Mouse (Mus musculus): ENCODE data around the gene Iqcc. TPM values are rescaled to one million over a fixed set of nuclear protein-coding genes. Genes with fewer than 3 reads are reported as not detected.

Gene Iqcc
- total RNA-seq, 1 experiment from 2014 or later, result 20.9 TPM

Other genes with a start within 250 kb of the Iqcc start
- gene Zbtb8a, start 241.0 kb downstream of the Iqcc start, total RNA-seq (2017), result 1.7 to 7.3 TPM (median 4.5 TPM) in 3 replicates
- gene Zbtb8b, start 178.2 kb downstream of the Iqcc start, total RNA-seq (2017), result not detected in 3 replicates
- gene Bsdc1, start 157.5 kb downstream of the Iqcc start, total RNA-seq (2017), result 52.2 to 66.3 TPM (median 52.5 TPM) in 3 replicates
- not detected in 3 replicates for gene Tssk3, start 128.1 kb downstream of the Iqcc start, total RNA-seq (2017)
- not detected in 3 replicates for gene Fam229a, start 127.9 kb downstream of the Iqcc start, total RNA-seq (2017)
- gene Marcksl1, start 105.5 kb downstream of the Iqcc start, total RNA-seq (2017), result 11.7 to 14.4 TPM (median 14.4 TPM) in 3 replicates
- gene Hdac1, start 76.4 kb downstream of the Iqcc start, total RNA-seq (2017), result 62.9 to 100 TPM (median 82.2 TPM) in 3 replicates
- gene Lck, start 45.5 kb downstream of the Iqcc start, total RNA-seq (2017), result 122 to 412 TPM (median 167 TPM) in 3 replicates
- not detected in 3 replicates for gene Fam167b, start 40.5 kb downstream of the Iqcc start, total RNA-seq (2017)
- 109 to 129 TPM (median 125 TPM) in 3 replicates for gene Eif3i, start 18.5 kb downstream of the Iqcc start, total RNA-seq (2017)
- 189 to 234 TPM (median 226 TPM) in 3 replicates for gene Tmem234, start 18.4 kb downstream of the Iqcc start, total RNA-seq (2017)
- 0.78 TPM in 1 of 3 replicates, not detected in the others for gene Dcdc2b, start 4.8 kb downstream of the Iqcc start, total RNA-seq (2017)
- 30.9 to 112 TPM (median 62.0 TPM) in 3 replicates for gene Ccdc28b, start 4.8 kb upstream of the Iqcc start, total RNA-seq (2017)
- 27.6 to 67.4 TPM (median 64.4 TPM) in 3 replicates for gene Txlna, start 22.0 kb upstream of the Iqcc start, total RNA-seq (2017)
- 16.8 to 32.2 TPM (median 18.2 TPM) in 3 replicates for gene Kpna6, start 53.7 kb upstream of the Iqcc start, total RNA-seq (2017)
- gene Tmem39b, start 77.7 kb upstream of the Iqcc start, total RNA-seq (2017), result 4.0 to 6.4 TPM (median 4.1 TPM) in 3 replicates
- gene Khdrbs1, start 123.2 kb upstream of the Iqcc start, total RNA-seq (2017), result 89.2 to 110 TPM (median 89.5 TPM) in 3 replicates
- 478 to 539 TPM (median 505 TPM) in 3 replicates for gene Ptp4a2, start 192.1 kb upstream of the Iqcc start, total RNA-seq (2017)